Mouse (Mus musculus): ENCODE data around the gene Zfp704. TPM values are rescaled to one million over a fixed set of nuclear protein-coding genes. Genes with fewer than 3 reads are reported as not detected.

Gene Zfp704
- polyA plus RNA-seq (2015; fragmentation: Nextera tagmentation; extraction: Ambion mirVana): 16.1 and 17.9 TPM in 2 replicates

GRCm38 (mm10) chr3:9609581-9610341, at the start of gene Zfp704:
Gene Zfp704 (minus strand): TSS chr3:9610085.
- Histone ChIP-seq H3K27me3 (no peaks in the 10 kb centered on the region), H3K36me3 (no peaks in the 10 kb centered on the region), H3K9ac (replicated peaks) (peak within 1 kb of the TSS; percentile 93), H3K9me3 (no peaks in the 10 kb centered on the region), H3K27ac (replicated peaks) (peak within 1 kb of the TSS; percentile 95), H3K4me2 (replicated peaks) (peak within 1 kb of the TSS; percentile 87), H3K4me1 (peaks cover 27% of the 10 kb centered on the region), H3K4me3 (peak within 1 kb of the TSS; percentile 88)
- WGBS: under 1% methylated on average over 87 of the region's 97 CpGs
- peak; percentile 95 for ATAC-seq (replicated peaks)

- WGBS: 88% methylated on average over 10 of the region's 10 CpGs
- H3K9ac ChIP-seq (replicated peaks): no peak overlapping the region
- no peaks in the 10 kb centered on the region for H3K9me3 ChIP-seq
- no peaks in the 10 kb centered on the region for H3K27me3 ChIP-seq
- ATAC-seq (replicated peaks): no peak
- peaks cover 8% of the 10 kb centered on the region for H3K4me1 ChIP-seq
- H3K4me3 ChIP-seq: no peak overlapping the region
- no peak overlapping the region for H3K27ac ChIP-seq (replicated peaks)
- H3K36me3 ChIP-seq: no peaks in the 10 kb centered on the region
- H3K4me2 ChIP-seq (replicated peaks): no peak overlapping the region
Measured at GRCm38 (mm10) chr3:9633036-9634005, 23.4 kb upstream of the Zfp704 start.

GRCm38 (mm10) chr3:9629951-9630350, 20.1 kb upstream of the Zfp704 start:
- 6% methylated on average over 17 of the region's 17 CpGs for WGBS
- Histone ChIP-seq H3K27me3 (no peaks in the 10 kb centered on the region), H3K4me3 (peak overlapping the region; percentile 9; the same call in 1 of the 2 replicates), H3K4me2 (replicated peaks) (peak overlapping the region; percentile 42), H3K4me1 (peaks cover 8% of the 10 kb centered on the region), H3K9ac (replicated peaks) (peak overlapping the region; percentile 23; the same call in 1 of the 2 replicates), H3K36me3 (no peaks in the 10 kb centered on the region), H3K27ac (replicated peaks) (no peak overlapping the region), H3K9me3 (no peaks in the 10 kb centered on the region)
- ATAC-seq (replicated peaks): peak; percentile 51; the same call in 1 of the 2 replicates

- Histone ChIP-seq H3K36me3 (no peaks in the 10 kb centered on the region), H3K4me3 (no peak overlapping the region), H3K4me1 (peaks cover 8% of the 10 kb centered on the region), H3K4me2 (replicated peaks) (no peak overlapping the region), H3K9me3 (no peaks in the 10 kb centered on the region), H3K9ac (replicated peaks) (no peak overlapping the region), H3K27ac (replicated peaks) (no peak overlapping the region), H3K27me3 (no peaks in the 10 kb centered on the region)
- WGBS: 80% methylated on average over 4 of the region's 4 CpGs
- no peak for ATAC-seq (replicated peaks)
Measured at GRCm38 (mm10) chr3:9628041-9628440, 18.2 kb upstream of the Zfp704 start.

- peaks cover 8% of the 10 kb centered on the region for H3K4me1 ChIP-seq
- 84% methylated on average over 5 of the region's 5 CpGs for WGBS
Measured at GRCm38 (mm10) chr3:9626149-9626548, 16.3 kb upstream of the Zfp704 start.

GRCm38 (mm10) chr3:9620611-9621010, 10.7 kb upstream of the Zfp704 start:
- Histone ChIP-seq H3K27ac (replicated peaks) (no peak overlapping the region), H3K27me3 (no peaks in the 10 kb centered on the region), H3K4me2 (replicated peaks) (no peak overlapping the region), H3K4me1 (peaks cover 2% of the 10 kb centered on the region; the same call in 1 of the 2 replicates), H3K4me3 (no peak overlapping the region), H3K9me3 (no peaks in the 10 kb centered on the region), H3K9ac (replicated peaks) (no peak overlapping the region), H3K36me3 (no peaks in the 10 kb centered on the region)
- ATAC-seq (replicated peaks): no peak
- WGBS: 94% methylated on average over 12 of the region's 12 CpGs

More at GRCm38 (mm10) chr3:9626149-9626548, 16.3 kb upstream of the Zfp704 start:
- Histone ChIP-seq H3K27ac (replicated peaks) (no peak overlapping the region), H3K9me3 (no peaks in the 10 kb centered on the region), H3K9ac (replicated peaks) (no peak overlapping the region), H3K36me3 (no peaks in the 10 kb centered on the region), H3K27me3 (no peaks in the 10 kb centered on the region), H3K4me2 (replicated peaks) (no peak overlapping the region), H3K4me3 (no peak overlapping the region)
- ATAC-seq (replicated peaks): no peak

- no peak overlapping the region for H3K27ac ChIP-seq (replicated peaks)
- no peak overlapping the region for H3K4me3 ChIP-seq
- H3K4me2 ChIP-seq (replicated peaks): no peak overlapping the region
- ATAC-seq (replicated peaks): no peak
- H3K9ac ChIP-seq (replicated peaks): no peak overlapping the region
- H3K27me3 ChIP-seq: no peaks in the 10 kb centered on the region
- no peaks in the 10 kb centered on the region for H3K36me3 ChIP-seq
- no peaks in the 10 kb centered on the region for H3K9me3 ChIP-seq
- 86% methylated on average over 6 of the region's 6 CpGs for WGBS
- H3K4me1 ChIP-seq: peaks cover 2% of the 10 kb centered on the region; the same call in 1 of the 2 replicates
Measured at GRCm38 (mm10) chr3:9619562-9620275, 9.8 kb upstream of the Zfp704 start.

- no peak overlapping the region for H3K4me2 ChIP-seq (replicated peaks)
- no peak for ATAC-seq (replicated peaks)
- no peak overlapping the region for H3K9ac ChIP-seq (replicated peaks)
- H3K4me1 ChIP-seq: peaks cover 2% of the 10 kb centered on the region; the same call in 1 of the 2 replicates
- no peak overlapping the region for H3K4me3 ChIP-seq
- no peak overlapping the region for H3K27ac ChIP-seq (replicated peaks)
- WGBS: 78% methylated on average over 9 of the region's 9 CpGs
- H3K36me3 ChIP-seq: no peaks in the 10 kb centered on the region
- no peaks in the 10 kb centered on the region for H3K9me3 ChIP-seq
- no peaks in the 10 kb centered on the region for H3K27me3 ChIP-seq
Measured at GRCm38 (mm10) chr3:9617101-9617500, 7.2 kb upstream of the Zfp704 start.

- Histone ChIP-seq H3K9me3 (no peaks in the 10 kb centered on the region), H3K9ac (replicated peaks) (no peak overlapping the region), H3K4me2 (replicated peaks) (no peak overlapping the region), H3K36me3 (no peaks in the 10 kb centered on the region), H3K4me3 (no peak overlapping the region), H3K27ac (replicated peaks) (no peak overlapping the region), H3K27me3 (no peaks in the 10 kb centered on the region), H3K4me1 (peaks cover 2% of the 10 kb centered on the region; the same call in 1 of the 2 replicates)
- no peak for ATAC-seq (replicated peaks)
- 83% methylated on average over 12 of the region's 12 CpGs for WGBS
Measured at GRCm38 (mm10) chr3:9614676-9615075, 4.8 kb upstream of the Zfp704 start.

- 82% methylated on average over 8 of the region's 8 CpGs for WGBS
- H3K27me3 ChIP-seq: no peaks in the 10 kb centered on the region
Measured at GRCm38 (mm10) chr3:9614011-9614410, 4.1 kb upstream of the Zfp704 start.

GRCm38 (mm10) chr3:9611226-9611625, 1.3 kb upstream of the Zfp704 start:
- WGBS: 71% methylated on average over 4 of the region's 4 CpGs
- Histone ChIP-seq H3K9ac (replicated peaks) (no peak overlapping the region), H3K27me3 (no peaks in the 10 kb centered on the region), H3K4me3 (no peak overlapping the region), H3K27ac (replicated peaks) (no peak overlapping the region), H3K36me3 (no peaks in the 10 kb centered on the region), H3K9me3 (no peaks in the 10 kb centered on the region), H3K4me1 (peaks cover 20% of the 10 kb centered on the region), H3K4me2 (replicated peaks) (no peak overlapping the region)
- no peak for ATAC-seq (replicated peaks)

More at GRCm38 (mm10) chr3:9614011-9614410, 4.1 kb upstream of the Zfp704 start:
- Histone ChIP-seq H3K4me1 (peaks cover 2% of the 10 kb centered on the region; the same call in 1 of the 2 replicates), H3K4me2 (replicated peaks) (no peak overlapping the region), H3K27ac (replicated peaks) (no peak overlapping the region), H3K9me3 (no peaks in the 10 kb centered on the region), H3K9ac (replicated peaks) (no peak overlapping the region), H3K36me3 (no peaks in the 10 kb centered on the region), H3K4me3 (no peak overlapping the region)
- ATAC-seq (replicated peaks): no peak
